Mouse (Mus musculus) ES-E14 (cell line): Measurements from ENCODE around the gene Kcnh8. TPM values are rescaled to one million over a fixed set of nuclear protein-coding genes. Genes with fewer than 3 reads are reported as not detected.

ENCODE experiments used
- DNase-seq: peaks from one replicate; pipeline ENCODE4 v3.0.0-alpha.2; 2013; ENCODE audit warnings: low read depth, low spot score
- H3K27ac ChIP-seq: 2 replicates; pipeline ENCODE4 v1.5.1; 2012; ENCODE audit warnings: low read depth, mild to moderate bottlenecking, low read length, moderate library complexity, mixed read lengths; ENCODE audit not compliant: poor library complexity, insufficient read depth, severe bottlenecking
- H3K36me3 ChIP-seq: 2 replicates; pipeline ENCODE4 v1.6.1; 2012; ENCODE audit warnings: mild to moderate bottlenecking, low read length, moderate library complexity, mixed read lengths; ENCODE audit not compliant: control insufficient read depth, poor library complexity, insufficient read depth, severe bottlenecking
- H3K4me1 ChIP-seq, 2 experiments: fragments of 150-350 bp in 1 of 2; sonication (generic) in 1 of 2; 2 replicates each; pipeline ENCODE4 v1.6.1; 2012; ENCODE audit warnings: low read length in 2 of 2, mild to moderate bottlenecking in 1 of 2, mixed read lengths in 1 of 2; ENCODE audit not compliant: control insufficient read depth in 2 of 2, insufficient read depth in 2 of 2, poor library complexity in 1 of 2
- H3K4me3 ChIP-seq, 2 experiments: fragments of 150-350 bp in 1 of 2; sonication (generic) in 1 of 2; 2 replicates each; pipeline ENCODE4 v1.5.1; 2012; ENCODE audit warnings: low read length in 2 of 2, low read depth in 1 of 2, mild to moderate bottlenecking in 1 of 2, mixed read lengths in 1 of 2; ENCODE audit not compliant: insufficient read depth in 1 of 2, poor library complexity in 1 of 2, severe bottlenecking in 1 of 2
- H3K9ac ChIP-seq: 2 replicates; pipeline ENCODE4 v1.6.1; 2012; ENCODE audit warnings: low read depth, mild to moderate bottlenecking, low read length, mixed read lengths; ENCODE audit not compliant: poor library complexity, insufficient read depth, severe bottlenecking
- H3K9me3 ChIP-seq: fragments of 150-350 bp; sonication (generic); 2 replicates; pipeline ENCODE4 v1.6.1; 2012; ENCODE audit warnings: low read depth, mild to moderate bottlenecking, low read length; ENCODE audit not compliant: control insufficient read depth, insufficient read depth
- CHD2 ChIP-seq: IDR thresholded peaks from 2 replicates; pipeline ENCODE4 v1.6.1; 2014; ENCODE audit warnings: mild to moderate bottlenecking, low read depth, low read length, inconsistent platforms
- HCFC1 ChIP-seq: IDR thresholded peaks from 2 replicates; pipeline ENCODE4 v1.6.1; 2012; ENCODE audit warnings: low read length, inconsistent platforms, borderline replicate concordance; ENCODE audit not compliant: insufficient read depth
- MAFK ChIP-seq: IDR thresholded peaks from 2 replicates; pipeline ENCODE4 v1.6.1; 2014; ENCODE audit warnings: mild to moderate bottlenecking, low read depth, low read length, inconsistent platforms; ENCODE audit not compliant: insufficient read depth
- ZNF384 ChIP-seq: IDR thresholded peaks from 2 replicates; pipeline ENCODE4 v1.6.1; 2012; ENCODE audit warnings: low read depth, low read length, inconsistent platforms
- in situ Hi-C, 2 experiments: fragments of 600-800 bp; cut with MboI; formaldehyde crosslinking; loops; one replicate each; pipeline ENCODE4 v1.15.1; 2025; ENCODE audit warnings: low sequenced_read_pairs in 2 of 2, inconsistent platforms in 1 of 2; ENCODE audit not compliant: unreplicated experiment in 2 of 2
- total RNA-seq: library from RNA; depleted of rRNA; stranded (reverse); fragments of 300-350 nt; gene quantifications from 2 replicates; pipeline ENCODE4 v1.2.3, GENCODE M21; 2012

Gene Kcnh8
- total RNA-seq, 1 experiment, result 0.18 TPM

DNA sequence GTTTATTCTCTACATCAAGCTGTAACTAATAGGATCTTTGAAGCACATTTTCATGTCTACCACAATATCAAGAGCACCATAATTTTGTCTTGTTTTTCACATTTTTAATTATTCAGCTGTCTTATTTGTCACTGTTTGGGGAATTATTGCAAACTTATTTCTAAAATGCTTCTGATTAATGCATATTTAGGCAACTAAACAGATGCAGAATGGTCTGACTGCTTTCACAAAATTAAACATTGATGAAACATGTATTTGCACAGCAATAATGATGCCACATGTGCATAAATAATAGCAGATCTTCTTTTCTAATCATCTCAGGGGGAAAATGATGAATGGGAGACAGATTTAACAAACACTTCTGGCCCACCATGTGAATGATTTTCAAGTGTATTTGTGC, 341.5 kb downstream of the Kcnh8 start:
- Histone ChIP-seq H3K9me3 (no peaks in the 10 kb centered on the region), H3K4me3 (no peak overlapping the region), H3K27ac (no peak overlapping the region), H3K4me1 (no peaks in the 10 kb centered on the region), H3K36me3 (no peaks in the 10 kb centered on the region), H3K9ac (no peak overlapping the region)
- in situ Hi-C loops, result no loop called here
- DNase-seq, result no peak
- no peak for TF ChIP-seq ZNF384

DNA sequence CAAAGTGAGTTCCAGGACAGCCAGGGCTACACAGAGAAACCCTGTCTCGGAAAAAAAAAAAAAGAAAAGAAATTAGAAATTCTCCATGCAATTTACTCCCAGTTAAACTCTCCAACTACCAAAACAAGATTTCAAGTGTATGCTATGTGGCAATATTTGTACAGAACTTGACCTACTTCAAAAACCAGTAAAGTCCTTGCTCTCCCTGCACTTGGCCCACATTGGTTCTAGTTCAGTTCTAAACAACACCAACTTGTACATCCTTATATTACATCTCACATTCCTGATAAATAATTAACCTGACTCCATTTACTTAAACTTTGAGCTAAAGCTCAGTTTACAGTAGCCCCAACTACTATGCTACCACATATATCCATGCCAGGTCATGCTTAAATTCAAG, 370.2 kb downstream of the Kcnh8 start:
- DNase-seq, result no peak
- Histone ChIP-seq H3K4me3 (no peak overlapping the region), H3K27ac (no peak overlapping the region), H3K9ac (no peak overlapping the region), H3K9me3 (no peaks in the 10 kb centered on the region), H3K4me1 (no peaks in the 10 kb centered on the region), H3K36me3 (no peaks in the 10 kb centered on the region)
- in situ Hi-C loops, result no loop called here
- TF ChIP-seq MAFK (no peak), HCFC1 (no peak)

DNA sequence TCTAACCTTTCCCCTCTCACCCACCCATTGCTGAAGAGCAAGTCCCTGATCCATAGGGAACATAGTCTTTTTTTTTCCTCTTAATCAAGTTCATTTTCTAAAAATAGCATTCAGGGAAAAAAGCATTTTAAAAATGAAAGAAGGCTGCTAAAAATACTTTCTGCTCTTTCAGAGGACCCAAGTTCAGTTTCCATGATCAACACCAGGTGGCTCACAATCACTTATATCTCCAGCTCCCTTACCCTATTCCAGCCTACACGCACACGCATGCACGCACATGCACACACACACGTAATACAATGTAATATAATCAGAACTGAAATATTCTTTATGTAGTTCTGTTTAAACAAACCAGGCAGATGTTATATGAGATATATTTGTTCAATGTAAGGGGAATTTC, 378.4 kb downstream of the Kcnh8 start:
- Histone ChIP-seq H3K4me1 (no peaks in the 10 kb centered on the region), H3K27ac (no peak overlapping the region), H3K36me3 (no peaks in the 10 kb centered on the region), H3K9me3 (no peaks in the 10 kb centered on the region), H3K9ac (no peak overlapping the region), H3K4me3 (no peak overlapping the region)
- no peak for TF ChIP-seq ZNF384
- TF ChIP-seq CHD2, result no peak
- no peak for DNase-seq
- in situ Hi-C loops, result no loop called here
